Mouse (Mus musculus) lung, postnatal 0 days (tissue): Measurements from ENCODE around the gene Abcg5.

Experiments used
- CTCF ChIP-seq: IDR thresholded peaks from 2 replicates; pipeline ENCODE4 v1.5.1; 2016; ENCODE audit warnings: antibody characterized with exemption, mild to moderate bottlenecking
- EP300 ChIP-seq: IDR thresholded peaks from 2 replicates; pipeline ENCODE4 v1.6.1; 2016; ENCODE audit warnings: antibody characterized with exemption, mild to moderate bottlenecking, control low read depth

DNA sequence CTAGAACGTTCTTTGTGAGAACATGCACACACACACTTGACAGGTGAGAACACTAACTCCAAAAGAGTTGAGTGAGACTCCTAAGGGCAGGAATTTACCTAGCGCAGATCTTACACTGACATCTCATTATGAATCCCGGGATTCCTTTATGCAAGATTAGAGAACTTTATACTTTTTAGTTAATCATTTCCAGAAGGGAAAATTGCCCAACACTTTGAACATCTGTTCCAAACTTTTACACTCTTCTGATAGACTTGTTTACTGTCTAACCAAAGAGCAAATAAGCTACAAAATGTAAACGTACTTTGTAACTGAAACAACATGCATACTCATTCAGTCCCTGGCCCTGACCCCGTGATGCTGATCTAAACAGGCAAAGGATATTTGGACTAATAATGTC lies 6.5 kb upstream of the Abcg5 start:
- TF ChIP-seq EP300 (no peak), CTCF (no peak)
